Mouse (Mus musculus) myocyte (in vitro differentiated cells): ENCODE measurements at regions not wholly inside any gene's neighbourhood (a gene's known extent, or its start where the extent isn't known, plus 50 kb on each side); places are given as distances from the start of the nearest gene placed in this dataset.

Experiments
- MYOG ChIP-seq, 3 experiments: IDR thresholded peaks; one replicate each; pipeline ENCODE4 v1.6.1; 2011; ENCODE audit warnings: control low read depth in 2 of 3, low read depth in 2 of 3, mild to moderate bottlenecking in 2 of 3; ENCODE audit not compliant: insufficient read length in 2 of 3, control insufficient read depth in 1 of 3, insufficient read depth in 1 of 3
- POLR2A ChIP-seq: IDR thresholded peaks from one replicate; pipeline ENCODE4 v1.6.1; 2011; ENCODE audit warnings: low read depth, mild to moderate bottlenecking, control low read depth, moderate library complexity; ENCODE audit not compliant: insufficient read length
- TCF12 ChIP-seq: IDR thresholded peaks from one replicate; pipeline ENCODE4 v1.6.1; 2011; ENCODE audit warnings: mild to moderate bottlenecking, control low read depth; ENCODE audit not compliant: poor library complexity, insufficient read depth, severe bottlenecking
- TCF3 ChIP-seq: IDR thresholded peaks from one replicate; pipeline ENCODE4 v1.6.1; 2011; ENCODE audit warnings: low read depth, control low read depth; ENCODE audit not compliant: insufficient read length
- USF1 ChIP-seq: IDR thresholded peaks from one replicate; pipeline ENCODE4 v1.6.1; 2011; ENCODE audit warnings: low read depth, mild to moderate bottlenecking, control low read depth, moderate library complexity

- TF ChIP-seq POLR2A (no peak), USF1 (no peak), MYOG (IDR thresholded peaks at IDR 0.05; ENCODE audit: control insufficient read depth in 1 of 3, insufficient read depth in 1 of 3, insufficient read length in 2 of 3, low read depth in 2 of 3) (no peak), TCF12 (no peak), TCF3 (no peak)
Observed at GRCm38 (mm10) chr1:155499735-155500134, 58.2 kb upstream of the Acbd6 start.
